Mouse (Mus musculus): Measurements from ENCODE around the gene Hist1h3c.
"Not testable (repeated sequence)": the region's sequence is repeated elsewhere in the genome, so short reads cannot be mapped to it uniquely, and the experiment has no call there.

Hist1h3c gene

DNA sequence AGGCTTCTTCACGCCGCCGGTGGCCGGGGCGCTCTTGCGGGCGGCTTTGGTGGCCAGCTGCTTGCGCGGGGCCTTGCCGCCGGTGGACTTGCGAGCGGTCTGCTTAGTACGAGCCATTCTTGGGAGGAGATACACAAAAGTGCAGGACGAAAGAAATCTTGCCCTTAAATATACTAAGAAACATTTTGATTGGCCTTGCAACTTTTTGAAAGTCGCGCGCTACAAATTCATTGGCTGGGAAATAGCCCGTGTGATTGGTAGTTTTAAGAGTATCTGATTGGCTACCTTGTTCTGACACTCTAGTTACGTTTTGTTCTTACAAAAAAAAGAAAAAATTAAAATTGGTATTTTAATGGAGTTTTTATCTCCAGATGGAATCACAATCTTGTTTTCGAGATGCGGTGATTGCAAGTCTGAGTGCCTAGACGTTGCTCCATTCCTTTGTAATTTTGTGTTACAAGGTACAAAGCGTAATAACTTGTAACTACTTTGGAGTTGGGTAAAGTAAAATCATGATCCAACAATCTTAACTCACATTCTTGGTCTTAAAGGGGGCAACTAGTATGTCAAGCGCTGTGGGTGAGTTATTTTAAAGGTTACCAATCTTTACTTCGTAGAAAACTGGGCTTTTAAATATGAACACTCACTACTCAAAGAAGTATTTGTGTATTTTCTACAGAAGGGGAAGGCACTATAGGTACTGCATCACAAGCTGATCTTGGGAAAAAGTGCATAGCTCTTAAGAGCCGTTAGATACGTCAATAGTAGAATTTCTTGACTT, at the start of gene Hist1h3c:
TSS of gene Hist1h3c (minus strand) at position 222 of the 781 bp plus-strand sequence.
- DNase-seq (ENCODE audit: extremely low read depth, low read depth, low spot score): no peak

DNA sequence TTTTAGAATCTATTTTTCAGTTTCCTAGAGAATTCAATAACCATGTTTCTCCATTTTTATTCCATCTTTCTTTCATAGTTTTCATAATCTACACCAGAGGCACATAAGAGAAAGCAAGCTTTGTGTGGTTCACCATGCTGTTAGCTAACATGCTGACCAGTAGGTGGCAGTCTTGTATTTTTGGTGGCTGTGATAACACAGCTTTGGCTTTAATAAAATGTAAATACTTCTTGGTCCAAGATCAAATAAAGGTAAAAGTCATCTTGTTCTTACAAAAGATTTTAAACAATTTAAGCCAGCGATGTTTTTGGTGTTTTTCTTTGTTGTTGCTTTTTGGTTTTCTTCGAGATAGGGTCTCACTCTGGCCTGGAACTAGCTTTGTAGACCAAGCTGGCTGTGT, 47.1 kb upstream of the Hist1h3c start:
- no peak for DNase-seq (ENCODE audit: extremely low read depth, low read depth, low spot score)

DNA sequence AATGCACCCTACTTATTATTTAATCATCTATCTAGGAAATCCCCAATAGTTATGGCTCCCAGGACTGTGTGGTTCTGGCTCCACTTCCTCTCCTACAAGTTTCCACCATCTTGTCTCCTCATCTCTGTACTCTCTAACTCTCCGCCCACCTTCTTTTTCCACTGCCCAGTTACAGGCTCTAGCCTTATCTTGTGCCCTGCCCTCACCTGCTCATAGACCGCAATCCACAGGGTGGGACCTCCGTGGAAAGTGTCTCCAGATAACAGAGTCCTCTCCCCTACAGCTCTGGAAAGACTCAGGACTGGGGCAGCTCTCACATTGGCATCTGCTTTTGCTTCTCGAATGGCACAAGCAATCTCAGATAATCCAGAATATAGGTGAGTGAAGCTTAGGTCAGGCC, 33.6 kb upstream of the Hist1h3c start:
- DNase-seq (ENCODE audit: extremely low read depth, low read depth, low spot score): no peak

DNA sequence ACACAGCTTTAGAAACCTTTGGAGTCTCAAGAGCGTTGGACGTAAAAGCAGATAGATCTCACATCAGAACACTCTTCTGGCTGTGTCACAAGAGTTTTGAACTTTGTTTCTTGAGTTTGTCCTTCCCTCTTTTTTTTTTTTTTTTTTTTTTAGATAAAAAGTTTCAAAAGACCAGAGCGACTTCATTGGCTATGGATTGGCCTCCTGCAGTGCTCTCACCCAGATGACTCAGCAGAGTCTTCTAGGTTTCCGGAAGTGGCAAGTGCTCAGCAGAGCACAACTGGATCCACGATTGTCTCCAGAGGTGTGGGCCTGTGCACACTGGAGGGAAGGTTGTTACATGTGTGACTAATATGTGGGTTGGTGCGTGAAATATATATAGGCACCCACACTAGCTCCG, 32.9 kb upstream of the Hist1h3c start:
- DNase-seq (ENCODE audit: extremely low read depth, low read depth, low spot score): no peak

DNA sequence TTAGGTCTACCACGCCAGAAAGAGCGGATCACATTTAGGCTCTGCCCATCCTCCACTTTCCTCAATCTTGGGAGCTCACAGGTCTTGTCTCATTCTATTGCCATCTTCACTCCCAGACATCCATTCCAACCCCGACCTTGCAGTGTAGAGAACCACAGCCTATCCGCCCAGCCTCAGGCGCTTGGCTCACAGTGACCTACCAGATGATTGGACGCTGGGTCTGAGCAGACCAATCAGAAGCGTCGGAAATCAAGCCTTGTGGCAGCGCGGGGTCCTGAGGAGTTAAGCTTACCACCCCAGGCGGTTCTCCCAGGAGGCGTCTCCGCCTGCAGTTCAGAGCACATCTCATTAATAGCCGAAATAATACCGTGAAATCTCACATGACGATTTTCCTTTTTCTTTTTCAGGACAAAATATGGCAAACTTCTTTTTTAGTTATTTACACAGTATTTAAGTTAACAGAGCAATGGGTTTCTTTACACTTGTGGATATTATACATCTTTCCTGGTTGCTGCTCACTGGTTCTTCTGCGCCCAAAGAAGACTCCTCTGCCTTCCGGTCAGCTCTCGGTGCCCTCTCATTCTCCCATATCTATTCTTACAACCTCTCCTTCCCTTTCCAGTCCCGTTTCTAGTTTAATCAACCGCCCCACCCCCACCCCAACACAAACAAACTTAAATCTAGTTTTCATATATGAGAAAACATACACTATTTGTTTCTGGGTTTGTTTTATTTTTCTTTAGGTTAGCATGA, 27.3 kb upstream of the Hist1h3c start:
- no peak for DNase-seq (ENCODE audit: extremely low read depth, low read depth, low spot score)

DNA sequence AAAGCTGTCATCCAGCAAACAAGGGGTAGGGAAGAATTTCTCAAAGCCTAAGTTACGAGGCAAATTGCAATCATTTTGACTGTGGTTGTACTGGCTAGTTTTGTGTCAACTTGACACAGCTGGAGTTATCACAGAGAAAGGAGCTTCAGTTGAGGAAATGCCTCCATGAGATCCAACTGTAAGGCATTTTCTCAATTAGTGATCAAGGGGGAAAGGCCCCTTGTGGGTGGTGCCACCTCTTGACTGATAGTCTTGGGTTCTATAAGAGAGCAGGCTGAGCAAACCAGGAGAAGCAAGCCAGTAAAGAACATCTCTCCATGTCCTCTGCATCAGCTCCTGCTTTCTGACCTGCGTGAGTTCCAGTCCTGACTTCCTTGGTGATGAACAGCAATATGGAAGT, 24.2 kb upstream of the Hist1h3c start, which contains the start of gene Trim38:
TSS of gene Trim38 (plus strand) at position 301 of the 400 bp plus-strand sequence.
- DNase-seq (ENCODE audit: extremely low read depth, low read depth, low spot score): not testable (repeated sequence)

DNA sequence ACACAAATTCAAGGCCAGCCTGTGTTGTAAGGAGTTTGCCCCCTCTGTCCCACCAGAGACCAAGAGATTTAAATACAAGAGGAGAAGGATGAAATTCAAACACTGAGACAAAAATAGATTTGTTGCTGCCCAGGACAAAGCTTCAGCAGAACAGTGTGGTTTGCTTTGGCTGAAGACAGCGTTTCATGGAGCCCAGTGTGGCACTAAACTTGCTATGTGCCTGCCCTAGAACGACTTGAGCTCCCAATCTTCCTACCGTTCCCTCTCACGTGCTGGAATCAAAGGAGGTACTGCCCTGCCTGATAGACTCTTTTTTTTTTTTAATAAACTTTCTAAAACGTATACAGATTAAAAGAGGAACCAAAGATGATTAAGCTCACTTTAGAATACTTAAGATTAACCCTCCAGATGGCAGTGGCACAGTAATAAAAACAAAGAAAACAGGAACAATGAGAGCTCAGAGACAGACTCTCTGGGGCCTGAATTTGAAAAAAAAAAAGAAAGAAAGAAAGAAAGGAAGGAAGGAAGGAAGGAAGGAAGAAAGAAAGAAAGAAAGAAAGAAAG, 23.5 kb upstream of the Hist1h3c start:
- DNase-seq (ENCODE audit: extremely low read depth, low read depth, low spot score): no peak

DNA sequence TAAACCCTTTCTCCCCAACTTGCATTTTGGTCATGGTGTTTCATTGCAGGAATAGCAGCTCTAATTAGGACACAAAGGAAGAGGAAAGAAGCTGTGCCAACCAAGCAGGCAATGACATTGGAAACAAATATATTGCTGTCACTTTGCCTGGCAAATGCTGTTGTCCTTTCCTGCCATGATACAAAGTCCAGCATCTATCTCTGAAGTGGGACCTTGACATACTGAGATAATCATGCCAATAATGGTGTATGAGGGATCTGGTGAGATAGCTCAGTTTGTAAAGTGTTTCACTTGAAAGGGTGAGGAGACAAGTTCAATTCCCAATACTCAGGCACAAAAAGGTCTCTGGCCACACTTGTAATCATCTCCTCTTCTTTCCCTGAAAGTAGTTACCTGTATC, 21.4 kb upstream of the Hist1h3c start:
- no peak for DNase-seq (ENCODE audit: extremely low read depth, low read depth, low spot score)

DNA sequence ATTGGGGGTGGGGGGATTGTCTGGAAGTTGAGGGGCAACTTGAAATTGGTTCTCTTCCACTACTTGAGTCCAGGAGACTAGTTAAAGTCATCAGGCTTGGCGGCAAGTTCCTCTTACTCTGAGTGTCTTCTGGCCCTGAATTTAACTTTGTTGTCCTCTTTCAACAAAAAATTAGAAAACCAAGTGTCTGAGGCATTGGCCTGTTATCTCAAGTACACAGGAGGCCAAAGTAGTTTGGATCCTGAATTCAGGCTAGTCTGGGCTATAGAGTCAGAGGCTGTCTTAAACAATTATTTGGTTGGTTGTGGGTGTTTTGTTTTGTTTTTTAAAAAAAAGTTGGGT, 19.7 kb upstream of the Hist1h3c start:
- no peak for DNase-seq (ENCODE audit: extremely low read depth, low read depth, low spot score)

DNA sequence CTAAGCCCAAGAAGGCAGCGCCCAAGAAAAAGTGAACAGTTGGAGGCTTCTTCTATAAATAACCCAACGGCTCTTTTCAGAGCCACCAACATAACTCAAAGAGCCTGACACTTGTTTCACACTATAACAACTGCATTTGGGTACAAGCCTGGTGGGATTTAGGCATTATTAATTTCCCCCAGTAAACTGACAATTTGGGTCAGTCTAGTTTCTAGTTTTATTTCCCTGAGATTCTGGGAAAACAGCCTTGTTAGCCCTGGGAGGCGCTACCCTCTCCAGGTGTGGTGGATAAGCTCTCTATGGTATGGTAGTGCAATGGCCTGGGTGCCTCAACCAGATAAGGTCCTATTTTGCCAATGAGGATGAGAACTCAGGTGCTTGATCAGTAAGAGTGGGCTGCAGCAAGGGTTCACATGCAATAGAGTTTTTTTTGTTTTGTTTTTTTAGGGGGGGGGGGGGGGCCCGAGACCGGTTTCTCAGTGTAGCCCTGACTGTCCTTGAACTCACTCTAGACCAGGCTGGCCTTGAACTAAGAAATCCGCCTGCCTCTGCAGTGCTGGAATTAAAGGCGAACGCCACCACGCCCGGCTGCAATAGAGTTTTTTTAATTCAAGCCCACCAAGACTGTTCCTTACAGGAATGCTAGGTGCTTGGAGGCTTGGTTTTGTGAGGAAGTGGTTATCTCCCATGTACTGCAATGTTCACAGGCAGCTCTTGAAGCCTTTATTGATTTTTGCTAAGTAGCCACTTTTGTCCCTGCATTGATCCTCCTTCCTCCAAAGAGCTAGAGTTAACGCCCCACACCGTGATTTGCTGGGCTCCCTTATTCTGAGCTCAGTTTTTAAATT, 19.1 kb upstream of the Hist1h3c start:
- no peak for DNase-seq (ENCODE audit: extremely low read depth, low read depth, low spot score)

DNA sequence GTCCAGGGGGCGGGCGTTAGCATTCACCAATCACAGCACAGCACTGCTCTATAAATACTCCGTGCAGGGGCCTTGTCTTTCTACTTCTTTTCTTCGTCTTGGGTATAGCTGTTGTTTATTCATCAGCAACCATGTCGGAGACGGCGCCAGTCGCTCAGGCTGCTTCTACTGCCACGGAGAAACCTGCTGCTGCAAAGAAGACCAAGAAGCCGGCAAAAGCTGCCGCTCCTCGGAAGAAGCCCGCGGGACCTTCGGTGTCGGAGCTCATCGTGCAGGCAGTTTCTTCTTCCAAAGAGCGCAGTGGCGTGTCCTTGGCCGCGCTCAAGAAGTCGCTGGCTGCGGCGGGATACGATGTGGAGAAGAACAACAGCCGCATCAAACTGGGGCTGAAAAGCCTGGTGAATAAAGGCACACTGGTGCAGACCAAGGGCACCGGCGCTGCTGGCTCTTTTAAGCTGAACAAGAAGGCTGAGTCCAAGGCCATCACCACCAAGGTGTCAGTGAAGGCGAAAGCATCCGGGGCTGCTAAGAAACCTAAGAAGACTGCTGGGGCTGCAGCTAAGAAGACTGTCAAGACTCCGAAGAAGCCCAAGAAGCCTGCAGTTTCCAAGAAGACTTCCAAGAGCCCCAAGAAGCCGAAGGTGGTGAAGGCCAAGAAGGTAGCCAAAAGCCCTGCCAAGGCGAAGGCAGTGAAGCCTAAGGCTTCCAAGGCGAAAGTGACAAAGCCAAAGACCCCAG, 18.4 kb upstream of the Hist1h3c start, which contains the start of gene Hist1h1a:
TSS of gene Hist1h1a (plus strand) at position 81 of the 738 bp plus-strand sequence.
- DNase-seq (ENCODE audit: extremely low read depth, low read depth, low spot score): no peak

DNA sequence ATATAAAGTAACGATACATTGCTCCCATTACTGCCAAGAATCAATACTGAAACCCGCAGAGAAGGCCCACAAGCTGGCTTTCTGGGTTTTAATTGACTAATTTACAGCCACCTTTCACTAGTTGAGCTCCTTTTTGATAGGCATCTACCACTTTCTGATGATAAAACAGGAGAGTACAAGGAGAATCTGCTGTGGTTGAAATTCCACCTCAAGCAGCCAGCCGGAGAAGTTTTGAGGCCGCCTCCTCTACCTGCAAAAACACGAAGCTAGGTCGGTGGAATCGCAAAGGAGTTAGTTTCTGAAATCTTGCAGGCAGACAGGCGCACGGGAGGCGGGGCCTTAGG, 17.8 kb upstream of the Hist1h3c start:
- no peak for DNase-seq (ENCODE audit: extremely low read depth, low read depth, low spot score)

DNA sequence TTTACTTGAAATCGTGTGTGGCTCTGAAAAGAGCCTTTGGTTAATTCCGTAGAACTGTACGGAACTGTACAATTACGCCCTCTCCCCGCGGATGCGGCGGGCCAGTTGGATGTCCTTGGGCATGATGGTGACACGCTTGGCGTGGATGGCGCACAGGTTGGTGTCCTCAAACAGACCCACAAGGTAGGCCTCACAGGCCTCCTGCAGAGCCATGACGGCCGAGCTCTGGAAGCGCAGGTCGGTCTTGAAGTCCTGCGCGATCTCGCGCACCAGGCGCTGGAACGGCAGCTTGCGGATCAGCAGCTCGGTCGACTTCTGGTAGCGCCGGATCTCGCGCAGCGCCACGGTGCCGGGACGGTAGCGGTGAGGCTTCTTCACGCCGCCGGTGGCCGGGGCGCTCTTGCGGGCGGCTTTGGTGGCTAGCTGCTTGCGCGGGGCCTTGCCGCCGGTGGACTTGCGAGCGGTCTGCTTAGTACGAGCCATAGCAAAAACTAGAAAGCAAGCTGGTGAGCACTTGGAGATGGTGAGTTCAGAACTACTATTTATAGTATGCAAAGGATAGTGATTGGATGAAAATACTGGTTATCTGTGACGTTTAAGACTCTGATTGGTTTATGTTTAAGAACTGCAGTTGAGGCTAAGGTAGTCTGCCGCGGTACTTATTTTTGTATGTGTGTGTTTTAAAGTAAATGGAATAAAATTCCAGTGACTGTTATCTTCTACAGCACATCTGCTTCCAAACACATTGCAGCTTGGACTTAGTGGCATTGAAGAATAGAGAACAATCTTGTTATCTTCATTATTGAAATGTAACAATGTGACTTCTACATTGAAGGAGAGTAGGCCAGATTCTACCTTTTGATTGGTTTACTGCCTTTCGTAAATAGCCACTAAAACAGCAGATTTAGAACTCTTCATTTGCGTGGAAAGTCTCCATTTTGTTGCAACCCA, 16.7 kb upstream of the Hist1h3c start, which contains the start of gene Hist1h3a:
TSS of gene Hist1h3a (minus strand) at position 516 of the 951 bp plus-strand sequence.
- not testable (repeated sequence) for DNase-seq (ENCODE audit: extremely low read depth, low read depth, low spot score)

DNA sequence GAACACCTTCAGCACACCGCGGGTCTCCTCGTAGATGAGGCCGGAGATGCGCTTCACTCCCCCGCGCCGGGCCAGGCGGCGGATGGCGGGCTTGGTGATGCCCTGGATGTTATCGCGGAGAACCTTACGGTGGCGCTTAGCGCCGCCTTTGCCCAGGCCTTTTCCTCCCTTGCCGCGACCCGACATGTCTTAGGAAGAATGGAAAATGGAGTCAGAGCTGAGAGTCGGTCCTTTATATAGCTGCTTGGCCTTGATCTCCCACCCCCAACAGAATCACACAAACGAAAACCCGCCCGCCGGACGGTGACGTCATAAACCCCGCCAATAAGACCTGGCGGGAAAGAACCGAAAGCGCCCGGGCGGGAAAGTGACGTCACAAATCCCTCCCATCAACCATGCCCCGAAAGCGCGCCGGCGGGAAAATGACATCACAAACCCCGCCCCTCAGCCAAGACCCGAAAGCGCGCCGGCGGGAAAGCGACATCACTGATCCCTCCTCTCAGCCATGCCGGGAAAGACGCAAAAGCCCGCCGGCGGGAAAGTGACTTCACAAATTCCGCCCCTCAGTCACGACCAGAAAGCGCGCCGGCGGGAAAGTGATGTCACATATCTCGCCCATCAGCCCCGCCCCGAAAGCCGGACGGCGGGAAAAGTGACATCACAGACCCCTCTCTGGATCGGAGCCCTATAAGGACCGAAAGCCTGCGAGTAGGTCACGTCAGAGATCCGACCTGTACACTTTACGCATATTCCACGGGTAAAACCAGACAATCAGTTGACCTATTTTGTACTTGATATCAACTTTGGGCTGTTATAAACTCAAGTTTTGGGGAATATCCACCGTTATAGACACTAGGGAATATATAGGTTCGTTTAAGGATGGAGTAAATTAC, 15.8 kb upstream of the Hist1h3c start, which contains the start of gene Hist1h4a:
TSS of gene Hist1h4a (minus strand) at position 259 of the 893 bp plus-strand sequence.
- no peak for DNase-seq (ENCODE audit: extremely low read depth, low read depth, low spot score)

DNA sequence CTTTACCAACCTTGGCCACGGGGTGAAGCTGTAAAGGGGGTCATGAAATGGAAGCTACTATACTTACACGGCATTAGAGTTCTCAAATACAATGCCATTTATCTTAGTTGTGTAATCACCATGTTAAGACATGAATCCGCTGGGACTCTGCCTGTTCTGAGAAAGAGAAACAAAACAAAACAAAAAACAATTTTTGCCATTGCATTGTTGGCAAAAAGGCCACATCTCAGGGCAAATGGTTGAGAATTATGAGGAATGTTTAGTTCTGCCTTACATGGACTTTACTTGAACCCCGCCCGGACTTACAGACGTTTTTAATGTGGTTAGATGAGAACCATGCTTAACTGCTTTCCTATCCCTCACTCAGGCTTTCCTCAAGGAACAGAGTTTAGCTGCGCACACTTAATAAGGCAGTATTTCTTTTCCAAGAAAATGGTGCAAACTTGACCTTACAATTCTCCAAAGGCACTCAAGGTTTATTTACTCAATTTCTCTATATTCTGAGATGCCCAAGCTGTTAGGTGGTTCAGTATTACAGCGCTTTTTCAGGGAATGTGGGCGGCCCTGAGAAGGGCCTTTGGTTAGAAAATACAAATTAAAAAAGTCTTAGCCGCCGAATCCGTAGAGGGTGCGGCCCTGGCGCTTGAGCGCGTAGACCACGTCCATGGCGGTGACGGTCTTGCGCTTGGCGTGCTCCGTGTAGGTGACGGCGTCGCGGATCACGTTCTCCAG, 15.0 kb upstream of the Hist1h3c start:
- no peak for DNase-seq (ENCODE audit: extremely low read depth, low read depth, low spot score)

DNA sequence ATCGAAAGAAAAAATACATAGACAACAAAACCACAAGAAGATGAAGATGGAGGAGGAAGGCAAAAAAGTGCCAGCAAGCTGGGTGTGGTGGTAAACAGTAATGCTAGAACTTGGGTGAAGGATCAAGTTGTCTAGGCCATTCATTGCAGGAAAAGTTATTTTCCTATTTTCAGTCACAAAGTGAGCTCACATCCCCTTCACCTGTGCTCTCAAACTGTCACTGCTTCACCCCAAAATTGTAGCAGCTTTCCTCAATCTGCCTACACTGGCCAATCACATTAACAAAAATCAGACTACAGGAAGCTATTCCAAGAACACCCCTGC, 14.5 kb upstream of the Hist1h3c start:
- DNase-seq (ENCODE audit: extremely low read depth, low read depth, low spot score): no peak

DNA sequence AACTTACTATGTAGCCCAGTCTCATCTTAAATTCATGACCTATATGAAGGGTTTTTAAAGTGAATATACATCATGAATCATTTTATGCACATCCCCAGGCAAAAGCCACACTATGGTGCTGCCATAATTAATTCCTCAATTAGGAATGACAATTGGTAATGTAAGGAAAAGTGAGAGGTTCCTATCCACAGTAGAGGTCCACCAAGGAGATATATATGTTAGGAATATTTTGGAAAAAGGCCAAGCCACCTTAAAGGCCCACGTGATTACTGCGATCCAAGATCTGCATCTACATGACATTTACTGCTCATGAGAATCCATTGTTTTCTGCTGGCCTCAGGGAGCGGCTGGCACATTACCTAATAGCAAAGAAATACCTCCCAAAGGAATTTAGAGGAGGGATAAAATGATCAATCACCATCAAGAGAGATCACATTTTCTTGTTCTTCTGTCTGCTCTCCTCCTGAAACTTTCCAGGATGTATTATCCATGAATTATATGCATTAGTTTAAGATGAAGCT, 13.9 kb upstream of the Hist1h3c start:
- no peak for DNase-seq (ENCODE audit: extremely low read depth, low read depth, low spot score)

Measured in fat pad, adult 2 months (tissue).